Mouse (Mus musculus) CH12.LX (cell line): ENCODE measurements at regions not wholly inside any gene's neighbourhood (a gene's known extent, or its start where the extent isn't known, plus 50 kb on each side); places are given as distances from the start of the nearest gene placed in this dataset.
A peak's percentile ranks its signal among the peaks of the same experiment; 100 is the strongest.
"Not testable (repeated sequence)": the region's sequence is repeated elsewhere in the genome, so short reads cannot be mapped to it uniquely, and the experiment has no call there.

Experiments
- DNase-seq: peaks from one replicate; pipeline ENCODE4 v3.0.0-alpha.2; 2013; ENCODE audit errors: extremely low read depth
- H3K27ac ChIP-seq: 2 replicates; pipeline ENCODE4 v1.5.1; 2012; ENCODE audit warnings: low read depth, mild to moderate bottlenecking, control low read depth, moderate library complexity; ENCODE audit not compliant: insufficient read depth
- H3K27me3 ChIP-seq: replicated peaks from 2 replicates; pipeline ENCODE3; 2012; ENCODE audit warnings: inconsistent platforms
- H3K36me3 ChIP-seq, 2 experiments: replicated peaks in 1 of 2; 2 replicates each; pipeline versions ENCODE3 to v1.6.1; 2012; ENCODE audit warnings: inconsistent platforms in 1 of 2, low read length in 1 of 2, mild to moderate bottlenecking in 1 of 2, mixed read lengths in 1 of 2, moderate library complexity in 1 of 2; ENCODE audit not compliant: control insufficient read depth in 1 of 2, insufficient read depth in 1 of 2
- H3K4me1 ChIP-seq, 2 experiments: 2 replicates each; pipeline ENCODE4 v1.6.1; 2012; ENCODE audit warnings: inconsistent platforms in 1 of 2, moderate library complexity in 1 of 2; ENCODE audit not compliant: insufficient read depth in 2 of 2, control insufficient read depth in 1 of 2
- H3K4me2 ChIP-seq: 2 replicates; pipeline ENCODE4 v1.6.1; 2012; ENCODE audit warnings: low read depth, mild to moderate bottlenecking, control low read depth; ENCODE audit not compliant: poor library complexity, insufficient read depth, severe bottlenecking
- H3K4me3 ChIP-seq, 3 experiments: fragments of 150-350 bp in 1 of 3; sonication (generic) in 1 of 3; replicated peaks in 1 of 3; 2 replicates each; pipeline versions ENCODE3 to v1.5.1; 2011 to 2012; ENCODE audit warnings: low read depth in 2 of 3, low read length in 2 of 3, mild to moderate bottlenecking in 2 of 3, moderate library complexity in 2 of 3, control low read depth in 1 of 3, improper control_type of control experiment in 1 of 3, inconsistent platforms in 1 of 3, mixed read lengths in 1 of 3; ENCODE audit not compliant: poor library complexity in 1 of 3
- H3K79me2 ChIP-seq: replicated peaks from 2 replicates; pipeline ENCODE4 v1.6.1; 2012; ENCODE audit warnings: mild to moderate bottlenecking, moderate library complexity; ENCODE audit not compliant: control insufficient read depth, poor library complexity, insufficient read depth, severe bottlenecking; ENCODE audit errors: extremely low read depth
- H3K9ac ChIP-seq: 2 replicates; pipeline ENCODE4 v1.6.1; 2012; ENCODE audit warnings: low read depth, mild to moderate bottlenecking, control low read depth, moderate library complexity; ENCODE audit not compliant: insufficient read depth
- H3K9me3 ChIP-seq: replicated peaks from 2 replicates; pipeline ENCODE3; 2012; ENCODE audit warnings: low read length, inconsistent platforms, mixed read lengths
- CTCF ChIP-seq, 2 experiments: IDR thresholded peaks in 1 of 2; conservative IDR thresholded peaks in 1 of 2; 2 replicates each; pipeline ENCODE4 v1.5.1; 2011 to 2012; ENCODE audit warnings: low read depth in 2 of 2, low read length in 2 of 2, improper control_type of control experiment in 1 of 2, inconsistent platforms in 1 of 2, mild to moderate bottlenecking in 1 of 2, moderate library complexity in 1 of 2
- E2F4 ChIP-seq: IDR thresholded peaks from 2 replicates; pipeline ENCODE4 v1.6.1; 2011; ENCODE audit warnings: low read depth, low read length, improper control_type of control experiment; ENCODE audit not compliant: insufficient replicate concordance
- ETS1 ChIP-seq: conservative IDR thresholded peaks from 2 replicates; pipeline ENCODE4 v1.6.1; 2012; ENCODE audit warnings: low read depth, mild to moderate bottlenecking, inconsistent platforms, low read length, improper control_type of control experiment, moderate library complexity
- JUN ChIP-seq: IDR thresholded peaks from 2 replicates; pipeline ENCODE4 v1.6.1; 2011; ENCODE audit warnings: low read depth, mild to moderate bottlenecking, low read length, improper control_type of control experiment, moderate library complexity; ENCODE audit not compliant: insufficient read depth
- KAT2A ChIP-seq: IDR thresholded peaks from 2 replicates; pipeline ENCODE4 v1.6.1; 2012; ENCODE audit warnings: low read length, improper control_type of control experiment, inconsistent platforms; ENCODE audit not compliant: insufficient replicate concordance
- MAFK ChIP-seq: IDR thresholded peaks from 2 replicates; pipeline ENCODE4 v1.6.1; 2011; ENCODE audit warnings: low read length, improper control_type of control experiment; ENCODE audit not compliant: insufficient replicate concordance
- MAZ ChIP-seq: IDR thresholded peaks from 2 replicates; pipeline ENCODE4 v1.6.1; 2012; ENCODE audit warnings: low read depth, mild to moderate bottlenecking, inconsistent platforms, low read length, improper control_type of control experiment, moderate library complexity
- NELFE ChIP-seq: IDR thresholded peaks from 2 replicates; pipeline ENCODE4 v1.6.1; 2011; ENCODE audit warnings: low read depth, low read length, improper control_type of control experiment
- PAX5 ChIP-seq: IDR thresholded peaks from 2 replicates; pipeline ENCODE4 v1.6.1; 2012; ENCODE audit warnings: low read length, inconsistent platforms, mixed read lengths
- POLR2AphosphoS2 ChIP-seq: IDR thresholded peaks from 2 replicates; pipeline ENCODE4 v1.6.1; 2011; ENCODE audit warnings: low read depth, low read length, improper control_type of control experiment
- RAD21 ChIP-seq: IDR thresholded peaks from 2 replicates; pipeline ENCODE4 v1.6.1; 2011; ENCODE audit warnings: low read depth, mild to moderate bottlenecking, low read length, improper control_type of control experiment, moderate library complexity
- RCOR1 ChIP-seq: conservative IDR thresholded peaks from 2 replicates; pipeline ENCODE4 v1.6.1; 2012; ENCODE audit warnings: low read depth, mild to moderate bottlenecking, inconsistent platforms, low read length, improper control_type of control experiment
- SMC3 ChIP-seq: IDR thresholded peaks from 2 replicates; pipeline ENCODE4 v1.6.1; 2011; ENCODE audit warnings: low read depth, low read length, improper control_type of control experiment
- TBP ChIP-seq: conservative IDR thresholded peaks from 2 replicates; pipeline ENCODE4 v1.6.1; 2011; ENCODE audit warnings: low read depth, low read length, improper control_type of control experiment
- TCF12 ChIP-seq: IDR thresholded peaks from 2 replicates; pipeline ENCODE4 v1.6.1; 2014; ENCODE audit warnings: low read depth, mild to moderate bottlenecking, inconsistent platforms, low read length, improper control_type of control experiment
- ZKSCAN1 ChIP-seq: IDR thresholded peaks from 2 replicates; pipeline ENCODE4 v1.6.1; 2012; ENCODE audit warnings: low read depth, inconsistent platforms, low read length, improper control_type of control experiment, borderline replicate concordance
- ZMIZ1 ChIP-seq: IDR thresholded peaks from 2 replicates; pipeline ENCODE4 v1.6.1; 2012; ENCODE audit warnings: low read depth, mild to moderate bottlenecking, inconsistent platforms, low read length, improper control_type of control experiment
- dilution Hi-C: fragments of 300-500 bp; cut with MboI; formaldehyde crosslinking; loops from 2 replicates; pipeline ENCODE4 v1.14.3; 2020; ENCODE audit warnings: low sequenced_read_pairs; ENCODE audit not compliant: extremely low pct_unique_long_range_greater_than_20kb, extremely low pct_ligation_motif_present
- in situ Hi-C: fragments of 300-500 bp; cut with MboI; formaldehyde crosslinking; loops from 3 replicates; pipeline ENCODE4 v1.14.3; 2019; ENCODE audit warnings: low sequenced_read_pairs, low pct_ligation_motif_present, low pct_unique_long_range_greater_than_20kb, mixed read lengths

- dilution Hi-C loops (no loop called here), in situ Hi-C loops (no loop called here)
- Histone ChIP-seq H3K4me2 (no peak overlapping the region), H3K79me2 (no peaks in the 10 kb centered on the region), H3K4me1 (peaks cover 4 to 5% of the 10 kb centered on the region in 2 experiments; a peak in 3 of 4 replicates), H3K9me3 (no peaks in the 10 kb centered on the region), H3K9ac (no peak overlapping the region), H3K36me3 (no peaks in the 10 kb centered on the region), H3K27me3 (peaks cover 90% of the 10 kb centered on the region), H3K27ac (no peak overlapping the region), H3K4me3 (no peak overlapping the region)
- TF ChIP-seq PAX5 (no peak), RCOR1 (no peak), MAZ (no peak), KAT2A (no peak), JUN (no peak), E2F4 (no peak), NELFE (no peak), TBP (no peak), ZKSCAN1 (no peak), ETS1 (no peak), SMC3 (no peak), MAFK (no peak), ZMIZ1 (no peak), POLR2AphosphoS2 (no peak), TCF12 (no peak)
- no peak for DNase-seq
These were observed 194.5 kb upstream of the Nectin1 start for GRCm38 (mm10) chr9:43549293-43549692.

- H3K9me3 ChIP-seq, DNase-seq, H3K36me3 ChIP-seq, H3K4me3 ChIP-seq, H3K9ac ChIP-seq, H3K79me2 ChIP-seq, in situ Hi-C loops, H3K4me1 ChIP-seq, dilution Hi-C loops, H3K27ac ChIP-seq, H3K4me2 ChIP-seq: not testable (repeated sequence)
- TF ChIP-seq CTCF (conservative IDR thresholded peaks at IDR 0.05 in 1 of 2, IDR thresholded peaks at IDR 0.05 in 1 of 2; ENCODE audit: low read depth in 2 of 2, low read length in 2 of 2) (peak in 1 of 2 experiments; percentile 53; a peak in 2 of 4 replicates), SMC3 (peak; percentile 43), RAD21 (peak; percentile 39)
- peaks cover 83% of the 10 kb centered on the region for H3K27me3 ChIP-seq
These were observed 191.0 kb upstream of the Nectin1 start for GRCm38 (mm10) chr9:43552758-43553157.
